Mouse (Mus musculus) splenic B cell, adult 2 months (primary cell): Measurements from ENCODE around the gene Nhs.
A peak's percentile ranks its signal among the peaks of the same experiment; 100 is the strongest.

Source experiments
- DNase-seq: peaks from one replicate; pipeline ENCODE4 v3.0.0-alpha.2; 2011; ENCODE audit warnings: low read depth, low spot score
- H3K27me3 ChIP-seq: 2 replicates; pipeline ENCODE4 v1.6.1; 2012; ENCODE audit warnings: mild to moderate bottlenecking, low read length, moderate library complexity, mixed read lengths; ENCODE audit not compliant: control insufficient read depth, poor library complexity, insufficient read depth, severe bottlenecking
- H3K36me3 ChIP-seq: 2 replicates; pipeline ENCODE4 v1.6.1; 2012; ENCODE audit warnings: mild to moderate bottlenecking, low read length, moderate library complexity, mixed read lengths; ENCODE audit not compliant: control insufficient read depth, poor library complexity, insufficient read depth, severe bottlenecking

The Nhs gene

GRCm38 (mm10) chrX:162052534-162052933 is 107.0 kb downstream of the Nhs start:
- Histone ChIP-seq H3K36me3 (no peaks in the 10 kb centered on the region), H3K27me3 (no peaks in the 10 kb centered on the region)
- no peak for DNase-seq

DNA sequence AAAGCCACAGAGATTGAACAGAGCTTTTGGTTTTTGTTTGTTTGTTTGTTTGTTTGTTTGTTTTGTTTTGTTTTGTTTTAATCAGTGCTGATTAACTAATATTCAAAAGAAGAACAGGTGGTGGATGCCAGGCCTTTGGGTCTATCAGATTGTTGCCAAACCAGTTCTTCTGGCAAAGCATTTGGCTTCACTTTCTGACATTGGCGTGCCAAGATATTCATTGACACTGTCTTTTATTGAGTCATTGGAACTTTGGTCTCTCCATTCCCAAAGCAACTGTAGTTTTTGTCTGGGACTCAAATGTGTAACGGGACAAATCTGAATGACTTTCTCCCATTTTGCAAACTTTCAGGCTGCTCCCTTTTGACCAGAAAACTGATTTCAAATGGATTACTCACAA is 109.9 kb downstream of the Nhs start:
- DNase-seq: no peak
- H3K36me3 ChIP-seq: no peaks in the 10 kb centered on the region
- no peaks in the 10 kb centered on the region for H3K27me3 ChIP-seq

DNA sequence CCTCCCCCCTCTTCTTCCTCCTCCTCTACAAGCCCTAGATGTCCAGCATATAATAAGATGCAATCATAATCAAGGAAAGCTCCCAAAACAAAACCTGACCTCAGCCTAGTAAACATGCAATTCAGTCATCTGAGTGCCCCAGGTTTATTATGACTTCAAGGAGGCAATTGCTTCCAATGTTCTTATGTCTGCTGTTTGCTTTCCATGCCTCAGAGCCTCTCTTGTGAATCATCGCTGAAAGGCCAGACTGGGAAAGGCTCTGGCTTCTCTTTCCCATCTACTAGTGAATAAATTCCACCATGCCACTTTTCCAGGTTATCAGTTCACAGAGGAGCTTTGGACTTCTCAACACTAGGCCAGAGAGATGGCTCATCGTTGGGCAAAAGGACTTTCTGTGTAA is 114.0 kb downstream of the Nhs start:
- no peak for DNase-seq
- Histone ChIP-seq H3K36me3 (no peaks in the 10 kb centered on the region), H3K27me3 (no peaks in the 10 kb centered on the region)

DNA sequence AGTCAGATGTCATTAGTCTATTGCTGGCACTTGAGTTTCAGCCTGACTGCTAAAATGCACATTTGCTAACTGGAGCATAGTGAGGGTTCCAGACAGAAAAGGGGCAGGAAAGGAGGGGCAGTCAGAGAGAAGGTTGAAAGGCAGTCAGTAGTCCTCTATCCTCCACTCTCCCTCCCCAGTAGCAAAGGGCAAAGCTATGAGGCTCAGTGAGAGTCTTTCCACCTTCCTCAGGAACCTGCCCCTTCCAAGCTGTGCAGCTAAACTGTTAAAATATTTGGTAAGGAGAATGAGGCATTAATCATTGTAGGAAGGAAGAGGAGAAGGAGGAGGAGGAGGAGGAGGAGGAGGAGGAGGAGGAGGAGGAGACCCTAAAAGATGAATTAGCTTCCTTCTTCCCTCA is 115.4 kb downstream of the Nhs start:
- H3K36me3 ChIP-seq: no peaks in the 10 kb centered on the region
- H3K27me3 ChIP-seq: no peaks in the 10 kb centered on the region
- no peak for DNase-seq

DNA sequence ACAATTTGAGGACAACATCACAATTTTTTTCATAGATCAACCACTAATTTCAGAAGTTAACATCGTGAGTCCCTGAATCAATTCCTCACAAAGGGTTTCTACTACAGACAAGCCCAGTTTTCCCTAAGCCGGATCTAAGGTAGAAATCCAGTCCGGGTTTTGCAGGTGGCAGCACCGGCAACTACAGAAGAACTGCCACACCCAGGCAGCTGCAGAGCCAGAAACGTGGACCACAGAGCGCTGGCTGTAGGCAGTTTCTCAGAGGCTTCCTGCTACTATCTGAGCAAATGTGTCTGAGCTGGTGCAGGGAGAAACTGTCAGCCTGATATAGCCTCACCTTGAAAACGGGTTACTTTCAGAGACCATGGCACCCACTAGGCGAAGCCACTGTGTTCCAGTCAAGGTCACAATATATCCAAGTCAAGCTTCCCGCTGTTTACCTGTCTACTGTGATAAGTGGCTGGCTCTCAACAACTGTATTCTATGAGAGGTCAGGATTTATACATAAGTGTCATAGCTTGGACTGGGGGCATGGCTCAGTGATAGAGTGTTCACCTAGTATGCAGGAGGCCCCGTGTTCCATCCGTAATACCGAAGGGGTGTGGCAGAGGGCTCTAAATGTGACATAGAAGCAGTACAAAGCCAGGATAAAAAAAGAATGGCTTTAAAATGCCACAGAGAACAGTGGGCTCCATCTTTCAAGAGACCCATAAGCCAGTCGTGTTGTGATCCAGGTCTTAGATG is 134.1 kb downstream of the Nhs start:
- DNase-seq: peak; percentile 1
- no peaks in the 10 kb centered on the region for H3K27me3 ChIP-seq
- H3K36me3 ChIP-seq: no peaks in the 10 kb centered on the region

- Histone ChIP-seq H3K27me3 (no peaks in the 10 kb centered on the region), H3K36me3 (no peaks in the 10 kb centered on the region)
- DNase-seq: no peak
Measured at GRCm38 (mm10) chrX:162021724-162022123, 137.8 kb downstream of the Nhs start.

- no peaks in the 10 kb centered on the region for H3K36me3 ChIP-seq
- DNase-seq: no peak
- H3K27me3 ChIP-seq: no peaks in the 10 kb centered on the region
Measured at GRCm38 (mm10) chrX:162020039-162020566, 139.4 kb downstream of the Nhs start.

- no peak for DNase-seq
- no peaks in the 10 kb centered on the region for H3K27me3 ChIP-seq
Measured at GRCm38 (mm10) chrX:162017471-162017870, 142.1 kb downstream of the Nhs start.

DNA sequence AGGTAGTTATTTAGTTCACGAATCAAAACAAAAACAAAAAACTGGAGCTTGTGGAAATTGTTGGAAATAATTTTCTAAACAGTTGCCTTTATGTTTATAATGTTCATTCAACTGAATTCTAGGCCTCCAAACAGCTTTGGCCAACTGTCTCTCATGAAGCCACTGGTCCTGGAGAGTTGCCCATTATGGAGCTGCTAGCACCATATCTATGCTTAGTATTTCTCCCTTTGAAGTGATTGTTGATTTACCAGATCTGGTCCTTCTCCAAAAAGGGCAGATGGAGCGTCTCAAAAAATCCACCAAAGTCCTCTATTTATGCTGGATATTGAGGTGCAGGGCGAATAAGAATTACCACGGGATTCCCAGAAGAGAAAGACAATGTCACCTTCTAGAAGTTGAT is 147.0 kb downstream of the Nhs start:
- DNase-seq: no peak
- Histone ChIP-seq H3K36me3 (no peaks in the 10 kb centered on the region), H3K27me3 (no peaks in the 10 kb centered on the region)

More at GRCm38 (mm10) chrX:162017471-162017870, 142.1 kb downstream of the Nhs start:
- no peaks in the 10 kb centered on the region for H3K36me3 ChIP-seq

- DNase-seq: no peak
- Histone ChIP-seq H3K27me3 (no peaks in the 10 kb centered on the region), H3K36me3 (no peaks in the 10 kb centered on the region)
Measured at GRCm38 (mm10) chrX:162009876-162010275, 149.7 kb downstream of the Nhs start.

- no peaks in the 10 kb centered on the region for H3K36me3 ChIP-seq
- no peak for DNase-seq
- H3K27me3 ChIP-seq: no peaks in the 10 kb centered on the region
Measured at GRCm38 (mm10) chrX:162003818-162004217, 155.7 kb downstream of the Nhs start.

GRCm38 (mm10) chrX:161998876-161999275 is 160.7 kb downstream of the Nhs start:
- H3K27me3 ChIP-seq: no peaks in the 10 kb centered on the region
- H3K36me3 ChIP-seq: no peaks in the 10 kb centered on the region
- no peak for DNase-seq

DNA sequence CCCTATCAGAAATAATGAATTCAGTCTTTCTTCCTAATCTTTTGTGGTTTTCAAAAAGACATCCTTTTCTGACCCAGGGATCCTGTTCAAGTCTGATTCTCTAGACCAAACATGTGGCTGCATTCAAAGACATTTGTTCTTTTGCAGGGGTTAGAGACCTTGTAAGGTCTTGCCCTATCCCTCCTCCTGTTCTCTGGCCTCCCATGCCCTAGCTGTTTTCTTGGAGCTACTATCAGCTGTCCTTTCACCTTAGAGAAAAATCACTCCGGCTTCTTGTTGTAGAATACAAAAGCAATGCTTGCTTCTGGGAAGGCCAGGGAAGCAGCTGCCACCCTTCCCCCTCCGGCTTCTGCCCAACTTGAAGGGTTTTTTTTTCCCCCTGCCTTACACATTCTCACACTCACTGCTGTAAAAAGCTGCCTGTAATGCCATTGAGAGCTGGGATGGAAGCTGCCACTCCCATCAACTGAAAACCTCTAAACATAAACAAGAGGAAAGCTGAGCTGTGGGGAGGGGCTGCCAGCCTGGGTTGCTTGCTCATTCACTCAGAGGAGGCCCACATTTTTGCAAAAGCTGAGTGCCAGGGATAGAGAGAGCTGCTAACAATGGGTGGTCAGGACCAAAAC is 162.2 kb downstream of the Nhs start:
- DNase-seq: no peak
- no peaks in the 10 kb centered on the region for H3K36me3 ChIP-seq

DNA sequence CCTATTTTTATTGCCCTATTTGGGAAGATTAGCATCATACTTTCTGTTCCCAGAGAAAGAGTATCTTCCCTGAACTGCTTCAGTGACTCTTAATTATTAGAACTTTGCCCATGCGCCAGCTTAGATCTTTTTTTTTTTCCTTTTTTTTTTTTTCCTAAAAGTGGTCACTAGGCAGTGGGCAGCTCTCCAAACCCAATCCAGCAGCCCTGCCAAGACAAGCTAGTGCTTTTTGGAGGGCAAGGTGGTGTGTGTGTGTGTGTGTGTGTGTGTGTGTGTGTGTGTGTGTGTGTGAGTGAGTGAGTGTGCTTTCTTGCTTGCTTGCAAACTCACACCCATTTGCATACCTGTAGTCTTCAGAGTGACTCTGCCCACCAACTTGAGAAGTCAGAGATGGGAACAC is 169.4 kb downstream of the Nhs start:
- no peaks in the 10 kb centered on the region for H3K27me3 ChIP-seq
- DNase-seq: no peak
- no peaks in the 10 kb centered on the region for H3K36me3 ChIP-seq

More for the DNA sequence above, 162.2 kb downstream of the Nhs start:
- no peaks in the 10 kb centered on the region for H3K27me3 ChIP-seq

DNA sequence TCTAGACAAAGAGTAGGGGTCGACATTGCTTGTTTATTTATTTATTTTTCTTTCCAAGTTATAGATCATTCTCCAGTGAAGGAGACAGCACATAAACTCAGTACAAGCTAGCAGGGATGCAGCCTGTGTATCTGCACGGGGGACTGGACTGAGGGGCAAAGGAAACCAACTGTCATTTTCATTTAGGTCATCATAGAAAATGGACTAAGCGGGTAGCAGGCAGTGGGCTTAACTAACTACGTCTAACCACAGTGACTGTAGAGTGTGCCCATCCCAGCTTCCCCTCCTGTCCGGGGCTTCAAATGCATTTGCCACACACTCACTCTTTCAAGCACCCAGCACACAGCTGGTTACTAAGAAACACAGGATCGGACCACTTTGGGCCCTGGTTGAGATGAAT is 174.6 kb downstream of the Nhs start:
- no peak for DNase-seq

More for the DNA sequence above, 174.6 kb downstream of the Nhs start:
- Histone ChIP-seq H3K27me3 (no peaks in the 10 kb centered on the region), H3K36me3 (no peaks in the 10 kb centered on the region)
